Mouse (Mus musculus) heart, adult 11 months (tissue): ENCODE results near the gene Pdk4.

Source experiments
- DNase-seq: peaks from one replicate; pipeline ENCODE4 v3.0.0; 2022

Gene Pdk4

DNA sequence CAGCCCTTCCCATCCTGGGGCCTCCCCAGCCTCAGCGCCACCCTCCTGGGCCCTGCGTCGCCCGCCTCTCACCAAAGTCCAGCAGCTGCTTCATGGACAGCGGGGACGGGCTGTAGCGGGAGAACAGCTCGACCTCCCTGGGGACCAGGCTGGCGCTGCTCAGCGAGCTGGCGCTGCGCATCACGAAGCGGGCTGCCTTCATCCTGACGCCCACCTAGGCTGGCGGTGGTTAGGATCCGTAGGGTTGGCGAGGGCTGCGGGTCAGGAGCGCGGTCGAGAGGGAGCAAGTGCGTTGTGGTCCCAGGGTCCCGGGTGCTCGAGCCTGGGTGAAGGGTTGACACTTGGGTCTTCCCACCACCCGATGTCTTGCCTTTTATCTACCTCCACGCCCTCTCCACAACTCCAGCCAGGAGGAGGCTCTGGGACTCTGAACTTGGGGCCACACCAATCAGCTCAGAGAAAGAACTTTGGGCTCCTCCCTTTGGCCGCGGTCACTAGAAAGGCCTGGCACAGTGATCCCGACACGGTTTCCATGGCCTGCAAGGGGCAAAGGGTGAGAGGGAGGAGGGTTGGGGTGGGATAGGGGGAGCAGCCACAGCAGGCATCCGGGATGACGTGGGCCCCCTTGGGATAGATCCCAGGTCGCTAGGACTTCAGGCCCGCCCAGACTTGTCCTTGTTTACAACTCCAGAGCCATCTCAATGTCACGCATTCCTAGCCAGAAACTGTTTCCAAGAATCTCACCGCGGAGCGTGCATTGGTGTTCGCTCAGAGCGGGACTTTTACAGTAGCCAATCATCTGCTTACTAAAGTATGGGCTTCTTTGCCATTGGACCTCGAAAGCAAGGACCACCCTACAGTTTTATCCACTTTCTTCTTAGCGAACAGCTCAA, at the start of gene Pdk4:
TSS of gene Pdk4 (minus strand) at position 349 of the 893 bp plus-strand sequence.
- DNase-seq, result peak; percentile 100

- DNase-seq, result no peak
Observed at GRCm38 (mm10) chr6:5537855-5538365, 41.8 kb upstream of the Pdk4 start.

DNA sequence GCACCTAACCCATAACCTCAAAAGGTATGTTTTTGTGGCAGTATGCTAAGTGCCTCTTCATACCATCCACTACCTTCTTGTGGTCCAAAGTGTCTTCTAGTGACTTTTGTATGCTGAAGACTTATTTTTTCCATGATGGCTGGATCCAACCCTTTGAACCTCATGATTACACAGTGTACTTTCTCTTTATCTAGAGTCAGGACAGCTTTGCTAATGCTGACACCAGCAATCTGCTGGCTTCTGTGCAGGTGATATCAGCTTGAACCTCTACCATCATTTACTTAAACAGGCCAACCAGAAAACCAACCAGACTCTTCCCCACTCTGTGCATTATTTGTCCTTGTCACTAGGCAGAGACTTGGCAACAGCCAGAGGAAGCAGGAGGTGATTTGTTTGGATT, 39.6 kb upstream of the Pdk4 start:
- no peak for DNase-seq

- DNase-seq, result no peak
Observed at GRCm38 (mm10) chr6:5517091-5517490, 21.0 kb upstream of the Pdk4 start.

- peak; percentile 98 for DNase-seq
Observed at GRCm38 (mm10) chr6:5509757-5510156, 13.6 kb upstream of the Pdk4 start.

- DNase-seq, result peak; percentile 96
Observed at GRCm38 (mm10) chr6:5509303-5509702, 13.2 kb upstream of the Pdk4 start.

- DNase-seq, result no peak
Observed at GRCm38 (mm10) chr6:5507821-5508220, 11.7 kb upstream of the Pdk4 start.

- no peak for DNase-seq
Observed at GRCm38 (mm10) chr6:5506271-5506670, 10.2 kb upstream of the Pdk4 start.

DNA sequence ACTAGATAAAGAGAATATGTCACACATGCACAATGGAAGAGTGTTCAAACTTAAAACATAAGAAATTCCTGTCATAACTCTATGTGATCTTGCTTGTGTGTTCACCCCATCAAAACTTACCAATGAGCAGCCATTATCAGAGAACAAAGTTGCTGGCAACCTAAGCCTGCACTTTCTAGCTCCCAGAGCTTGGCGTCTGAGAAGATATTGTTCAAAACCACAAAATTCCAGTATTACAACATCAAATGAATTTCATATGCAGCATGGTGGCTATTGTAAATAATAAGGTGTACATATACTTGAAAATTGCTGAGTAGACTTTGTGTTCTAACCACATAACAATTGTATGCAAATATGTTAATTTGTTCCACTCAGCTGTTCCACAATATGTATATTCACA, 6.7 kb upstream of the Pdk4 start:
- no peak for DNase-seq

DNA sequence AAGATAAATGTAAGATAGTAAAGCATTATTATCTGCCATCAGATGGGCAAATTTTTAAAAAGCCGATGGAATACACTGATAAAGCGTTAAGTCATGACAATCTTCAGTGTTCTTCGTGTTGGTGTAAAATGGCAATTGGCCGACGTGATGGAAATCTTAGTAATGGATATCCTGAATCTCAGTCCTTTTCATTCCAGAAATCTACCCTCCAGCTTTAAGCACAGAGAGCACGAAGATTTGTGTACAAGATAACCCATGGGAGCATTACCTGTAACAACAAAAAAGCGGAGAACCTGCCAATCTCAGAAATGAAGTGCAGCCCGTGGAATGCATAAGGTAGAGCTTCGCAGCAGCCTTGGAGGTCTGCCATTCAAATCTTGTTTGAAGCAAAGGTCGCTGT, 5.4 kb upstream of the Pdk4 start:
- DNase-seq, result no peak

DNA sequence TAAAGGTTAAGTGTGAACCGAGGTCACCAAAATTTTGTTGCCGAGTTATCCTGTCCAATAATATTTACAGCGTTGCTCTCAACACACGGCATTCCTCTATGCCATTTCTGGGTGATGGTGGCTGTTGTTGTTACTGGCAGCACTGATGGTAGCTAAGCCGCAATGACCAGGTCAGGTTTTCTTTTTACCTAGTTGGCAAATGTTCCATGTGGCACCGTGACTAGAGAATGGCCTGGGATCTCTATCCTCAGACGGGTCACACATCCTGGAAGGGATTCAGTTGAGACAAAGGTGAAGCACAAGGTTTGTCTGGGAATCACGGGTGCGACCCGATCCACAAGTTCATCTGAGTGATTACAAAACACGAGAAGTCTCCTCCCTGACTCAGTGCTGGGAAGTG, 2.6 kb upstream of the Pdk4 start:
- DNase-seq, result peak; percentile 96

DNA sequence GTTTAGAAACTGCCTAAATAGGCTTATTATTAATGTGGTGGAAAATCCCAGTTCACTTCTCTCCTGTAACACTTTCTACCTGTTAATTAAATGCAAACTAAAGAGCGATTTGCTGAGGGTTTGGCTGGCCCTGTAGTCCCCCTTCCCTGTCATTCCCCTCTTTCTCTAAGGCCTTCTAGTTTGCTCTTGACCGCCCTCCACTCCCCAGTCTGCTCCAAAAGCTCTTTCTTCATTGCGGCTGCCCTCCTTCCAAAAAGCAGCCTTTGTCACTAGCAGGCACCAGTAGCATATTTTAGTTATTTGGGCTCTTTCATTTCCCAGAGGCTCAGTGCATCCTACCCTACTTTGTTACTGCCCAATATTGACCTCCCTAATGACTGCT, 736 bp upstream of the Pdk4 start:
- DNase-seq, result peak; percentile 91

GRCm38 (mm10) chr6:5485028-5485427, 11.1 kb downstream of the Pdk4 start:
- DNase-seq, result no peak

DNA sequence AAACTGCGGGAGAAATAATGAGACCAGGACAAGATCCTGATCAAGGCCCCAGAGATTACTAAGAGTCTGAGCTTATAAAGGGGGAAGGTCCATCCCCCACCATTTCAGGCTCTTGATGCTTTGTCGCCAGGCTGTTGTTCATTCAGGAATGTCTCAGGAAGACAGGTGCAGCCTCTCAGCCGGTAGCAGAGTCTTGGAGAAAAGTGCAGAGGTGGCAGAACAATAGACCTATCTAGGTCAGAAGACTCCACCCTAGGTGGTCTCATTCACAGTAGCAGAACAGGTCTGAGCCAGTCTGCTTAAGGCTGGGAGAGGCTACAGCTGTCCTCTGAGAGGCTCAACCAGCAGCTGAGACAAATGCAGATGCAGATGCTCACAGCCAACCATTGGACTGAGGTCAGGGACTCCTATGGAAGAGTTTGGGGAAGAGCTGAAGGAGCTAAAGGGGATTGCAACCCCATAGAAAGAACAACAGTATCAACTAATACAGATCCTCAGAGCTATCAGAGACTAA, 13.8 kb downstream of the Pdk4 start:
- DNase-seq, result no peak

DNA sequence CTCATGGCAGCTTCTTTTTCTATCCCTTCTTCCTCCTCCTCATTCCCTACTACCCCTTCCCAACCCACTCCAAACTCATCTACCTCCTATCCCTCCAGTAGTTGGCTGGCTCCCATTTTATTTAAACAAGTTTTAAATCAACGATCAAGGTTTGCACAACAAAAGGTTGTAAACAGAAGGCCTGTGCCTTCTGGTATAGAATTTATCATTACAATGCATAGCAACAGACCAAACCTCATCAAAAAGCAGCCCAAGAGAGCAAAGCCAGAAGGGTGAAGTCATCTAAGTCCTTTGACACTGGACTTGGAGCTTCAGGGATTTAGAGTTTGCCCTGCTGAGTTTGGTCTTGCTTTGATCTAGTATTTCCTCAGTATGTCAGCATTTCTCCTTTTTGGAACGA, 15.0 kb downstream of the Pdk4 start:
- DNase-seq, result no peak

- no peak for DNase-seq
Observed at GRCm38 (mm10) chr6:5474021-5474420, 22.1 kb downstream of the Pdk4 start.

DNA sequence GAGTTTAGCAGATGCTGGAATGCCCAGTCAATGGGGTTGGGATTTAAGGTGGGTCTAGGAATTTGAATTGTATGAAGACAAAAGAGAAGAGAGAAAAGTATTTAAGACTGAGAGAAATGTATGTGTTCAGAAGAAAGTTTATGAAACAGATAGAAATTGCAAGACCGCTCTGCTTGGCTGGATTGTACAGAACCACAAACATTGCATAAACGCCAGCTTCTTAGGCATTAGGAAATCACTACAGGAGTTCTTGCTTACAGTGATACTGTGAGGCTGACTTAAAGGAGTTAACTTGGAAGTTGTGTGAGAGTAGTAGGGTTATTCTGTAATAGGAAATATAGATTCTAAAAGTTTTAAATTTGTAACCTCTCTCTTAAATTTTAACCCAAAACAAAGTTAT, 23.4 kb downstream of the Pdk4 start:
- no peak for DNase-seq

DNA sequence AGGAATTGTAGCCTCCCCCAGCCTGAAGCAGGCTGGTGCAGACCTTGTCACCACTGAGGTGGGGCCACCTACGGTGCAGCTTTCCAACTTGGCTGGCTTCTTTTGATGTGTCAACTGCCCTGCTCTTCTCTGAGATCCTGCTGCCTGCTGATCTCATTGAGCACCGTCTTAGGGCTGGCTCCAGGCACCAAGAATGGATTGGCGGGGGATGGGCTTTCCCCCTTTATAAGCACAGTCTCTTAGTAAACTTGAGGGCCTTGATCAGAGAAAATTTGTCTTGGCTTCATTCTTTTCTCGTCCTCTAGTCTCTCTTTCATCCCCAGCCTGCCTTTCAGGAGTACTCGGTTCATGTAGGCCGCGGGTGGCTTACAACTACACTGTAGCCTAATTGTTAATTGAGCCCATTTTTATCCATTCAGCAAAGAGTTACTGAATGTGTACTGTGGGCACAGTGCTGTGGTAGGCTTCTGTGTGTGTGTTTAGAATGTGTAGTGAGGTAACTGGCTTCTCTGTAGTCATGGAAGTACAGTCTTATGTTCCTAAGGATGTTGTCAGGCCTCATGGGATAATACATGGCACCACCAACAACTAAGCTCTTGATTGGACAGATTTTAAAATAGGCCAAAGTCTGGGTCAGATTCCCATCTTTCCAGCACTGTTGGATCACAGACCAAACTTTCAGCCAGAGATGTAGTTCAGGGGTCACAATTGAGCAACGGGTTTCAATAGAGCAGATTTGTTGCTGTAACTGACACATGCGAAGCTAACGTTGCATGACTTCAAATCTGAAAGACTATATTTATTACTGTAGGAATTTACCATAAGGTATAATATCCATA, 25.4 kb downstream of the Pdk4 start:
- DNase-seq, result no peak

DNA sequence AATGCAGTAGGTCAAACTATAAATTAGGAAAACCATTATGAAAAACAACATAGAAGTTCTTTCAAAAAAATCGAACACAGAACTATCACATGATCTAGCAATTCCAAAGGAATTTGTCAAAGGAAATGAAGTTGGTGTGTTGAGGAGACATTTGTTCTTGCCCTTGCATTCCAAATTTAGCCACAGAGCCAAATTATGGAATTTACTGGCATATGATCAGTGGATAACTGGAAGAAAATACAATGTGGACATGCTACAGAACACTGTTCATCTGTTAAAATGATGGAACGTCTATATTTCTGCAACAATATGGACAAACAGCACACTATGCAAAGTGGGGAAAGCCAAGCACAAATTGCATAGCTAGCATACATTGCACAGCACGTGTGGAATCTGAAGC, 40.3 kb downstream of the Pdk4 start:
- DNase-seq, result no peak

DNA sequence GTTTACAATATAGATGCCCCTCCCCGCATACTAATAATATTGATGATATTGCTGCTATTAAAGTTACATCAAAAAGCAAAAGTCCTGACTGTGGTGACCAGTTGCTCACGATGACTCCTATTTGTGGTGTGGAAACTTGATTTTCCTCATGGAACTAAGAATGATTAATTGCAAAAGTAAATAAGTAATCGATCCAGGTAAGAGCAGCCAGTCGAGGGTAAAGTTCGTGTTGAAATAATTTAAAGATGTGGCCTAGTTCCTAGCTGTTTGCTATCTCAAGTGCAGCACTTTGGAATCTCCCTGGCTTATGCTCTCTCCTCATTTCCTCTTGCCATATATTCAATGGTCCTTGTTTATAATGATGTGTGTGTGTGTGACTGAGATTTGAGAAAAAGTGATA, 46.2 kb downstream of the Pdk4 start:
- DNase-seq, result no peak

DNA sequence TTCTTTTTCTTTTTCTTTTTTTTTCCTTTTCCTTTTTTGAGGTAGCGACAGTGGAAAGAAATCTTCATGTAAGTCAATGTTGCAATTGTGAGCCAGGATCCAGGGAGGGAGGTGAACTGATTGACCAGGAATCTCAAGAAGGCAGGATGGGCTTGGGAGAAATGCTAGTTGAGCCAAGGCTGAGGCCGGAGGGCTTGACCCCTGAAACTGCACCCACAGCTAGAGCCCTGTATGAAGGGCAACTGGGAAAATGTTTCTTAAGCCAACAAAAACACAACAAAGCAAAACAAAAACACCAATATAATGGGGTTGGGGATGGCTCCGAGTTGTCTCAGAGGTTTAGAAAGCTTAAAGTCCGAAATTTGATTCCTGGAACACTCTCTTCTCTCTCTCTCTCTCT, 47.7 kb downstream of the Pdk4 start:
- DNase-seq, result no peak

- no peak for DNase-seq
Observed at GRCm38 (mm10) chr6:5447546-5447945, 48.6 kb downstream of the Pdk4 start.

- DNase-seq, result no peak
Observed at GRCm38 (mm10) chr6:5447013-5447412, 49.1 kb downstream of the Pdk4 start.
